Mouse (Mus musculus): ENCODE results near the gene Galnt18. TPM values are rescaled to one million over a fixed set of nuclear protein-coding genes. Genes with fewer than 3 reads are reported as not detected.

The Galnt18 gene
- polyA plus RNA-seq, 1 experiment from 2014 or later: 7.6 TPM

GRCm38 (mm10) chr7:111658579-111658978, 121.2 kb downstream of the Galnt18 start:
- 89% methylated on average over 4 of the region's 4 CpGs for WGBS

GRCm38 (mm10) chr7:111655002-111655401, 124.8 kb downstream of the Galnt18 start:
- Histone ChIP-seq H3K9me3 (no peaks in the 10 kb centered on the region), H3K36me3 (no peaks in the 10 kb centered on the region), H3K9ac (no peak overlapping the region), H3K4me3 (no peak overlapping the region), H3K27ac (no peak overlapping the region), H3K4me1 (no peaks in the 10 kb centered on the region), H3K4me2 (replicated peaks) (no peak overlapping the region), H3K27me3 (replicated peaks) (no peaks in the 10 kb centered on the region)
- 93% methylated on average over 8 of the region's 8 CpGs for WGBS
- no peak for ATAC-seq (ENCODE audit: low FRiP score, low read depth)

More at GRCm38 (mm10) chr7:111658579-111658978, 121.2 kb downstream of the Galnt18 start:
- no peaks in the 10 kb centered on the region for H3K36me3 ChIP-seq
- no peak overlapping the region for H3K4me2 ChIP-seq (replicated peaks)
- H3K9me3 ChIP-seq: no peaks in the 10 kb centered on the region
- no peak overlapping the region for H3K9ac ChIP-seq
- H3K27ac ChIP-seq: no peak overlapping the region
- H3K27me3 ChIP-seq (replicated peaks): no peaks in the 10 kb centered on the region
- no peak for ATAC-seq (ENCODE audit: low FRiP score, low read depth)
- H3K4me1 ChIP-seq: no peaks in the 10 kb centered on the region
- no peak overlapping the region for H3K4me3 ChIP-seq

GRCm38 (mm10) chr7:111654526-111654925, 125.3 kb downstream of the Galnt18 start:
- H3K27me3 ChIP-seq (replicated peaks): no peaks in the 10 kb centered on the region
- H3K9ac ChIP-seq: no peak overlapping the region
- no peak for ATAC-seq (ENCODE audit: low FRiP score, low read depth)

GRCm38 (mm10) chr7:111644362-111644761, 135.4 kb downstream of the Galnt18 start:
- ATAC-seq (ENCODE audit: low FRiP score, low read depth): no peak
- Histone ChIP-seq H3K27ac (no peak overlapping the region), H3K9ac (no peak overlapping the region), H3K27me3 (replicated peaks) (no peaks in the 10 kb centered on the region), H3K4me3 (no peak overlapping the region), H3K36me3 (no peaks in the 10 kb centered on the region), H3K4me1 (no peaks in the 10 kb centered on the region), H3K9me3 (no peaks in the 10 kb centered on the region), H3K4me2 (replicated peaks) (no peak overlapping the region)

More at GRCm38 (mm10) chr7:111654526-111654925, 125.3 kb downstream of the Galnt18 start:
- no peak overlapping the region for H3K27ac ChIP-seq
- no peaks in the 10 kb centered on the region for H3K36me3 ChIP-seq
- H3K4me3 ChIP-seq: no peak overlapping the region
- no peaks in the 10 kb centered on the region for H3K4me1 ChIP-seq
- H3K4me2 ChIP-seq (replicated peaks): no peak overlapping the region
- H3K9me3 ChIP-seq: no peaks in the 10 kb centered on the region

GRCm38 (mm10) chr7:111638899-111639298, 140.9 kb downstream of the Galnt18 start:
- Histone ChIP-seq H3K36me3 (no peaks in the 10 kb centered on the region), H3K4me2 (replicated peaks) (no peak overlapping the region), H3K4me1 (no peaks in the 10 kb centered on the region), H3K4me3 (no peak overlapping the region), H3K9me3 (no peaks in the 10 kb centered on the region), H3K9ac (no peak overlapping the region), H3K27ac (no peak overlapping the region), H3K27me3 (replicated peaks) (no peaks in the 10 kb centered on the region)
- 76% methylated on average over 2 of the region's 2 CpGs for WGBS
- no peak for ATAC-seq (ENCODE audit: low FRiP score, low read depth)

GRCm38 (mm10) chr7:111638465-111638864, 141.3 kb downstream of the Galnt18 start:
- Histone ChIP-seq H3K36me3 (no peaks in the 10 kb centered on the region), H3K4me3 (no peak overlapping the region), H3K9me3 (no peaks in the 10 kb centered on the region), H3K9ac (no peak overlapping the region), H3K27me3 (replicated peaks) (no peaks in the 10 kb centered on the region), H3K4me1 (no peaks in the 10 kb centered on the region), H3K27ac (no peak overlapping the region), H3K4me2 (replicated peaks) (no peak overlapping the region)
- WGBS: 81% methylated on average over 5 of the region's 5 CpGs
- ATAC-seq (ENCODE audit: low FRiP score, low read depth): no peak

GRCm38 (mm10) chr7:111637866-111638448, 141.8 kb downstream of the Galnt18 start:
- WGBS: 60% methylated on average over 2 of the region's 2 CpGs
- no peak for ATAC-seq (ENCODE audit: low FRiP score, low read depth)
- no peaks in the 10 kb centered on the region for H3K27me3 ChIP-seq (replicated peaks)
- H3K4me1 ChIP-seq: no peaks in the 10 kb centered on the region
- no peak overlapping the region for H3K4me3 ChIP-seq
- no peaks in the 10 kb centered on the region for H3K36me3 ChIP-seq
- no peak overlapping the region for H3K9ac ChIP-seq
- H3K9me3 ChIP-seq: no peaks in the 10 kb centered on the region
- no peak overlapping the region for H3K4me2 ChIP-seq (replicated peaks)
- no peak overlapping the region for H3K27ac ChIP-seq

GRCm38 (mm10) chr7:111636503-111636902, 143.3 kb downstream of the Galnt18 start:
- H3K36me3 ChIP-seq: no peaks in the 10 kb centered on the region
- no peak overlapping the region for H3K27ac ChIP-seq
- no peak overlapping the region for H3K4me2 ChIP-seq (replicated peaks)
- no peak overlapping the region for H3K9ac ChIP-seq
- no peak overlapping the region for H3K4me3 ChIP-seq
- no peaks in the 10 kb centered on the region for H3K27me3 ChIP-seq (replicated peaks)
- H3K4me1 ChIP-seq: no peaks in the 10 kb centered on the region
- 85% methylated on average over 5 of the region's 5 CpGs for WGBS
- no peak for ATAC-seq (ENCODE audit: low FRiP score, low read depth)
- no peaks in the 10 kb centered on the region for H3K9me3 ChIP-seq

GRCm38 (mm10) chr7:111631265-111631664, 148.5 kb downstream of the Galnt18 start:
- no peak overlapping the region for H3K9ac ChIP-seq
- H3K36me3 ChIP-seq: no peaks in the 10 kb centered on the region
- no peaks in the 10 kb centered on the region for H3K9me3 ChIP-seq
- H3K27me3 ChIP-seq (replicated peaks): no peaks in the 10 kb centered on the region
- no peaks in the 10 kb centered on the region for H3K4me1 ChIP-seq
- no peak overlapping the region for H3K27ac ChIP-seq
- no peak for ATAC-seq (ENCODE audit: low FRiP score, low read depth)
- 89% methylated on average over 4 of the region's 4 CpGs for WGBS
- no peak overlapping the region for H3K4me2 ChIP-seq (replicated peaks)
- no peak overlapping the region for H3K4me3 ChIP-seq

GRCm38 (mm10) chr7:111626232-111626631, 153.5 kb downstream of the Galnt18 start:
- 77% methylated on average over 2 of the region's 2 CpGs for WGBS
- Histone ChIP-seq H3K4me1 (no peaks in the 10 kb centered on the region), H3K9me3 (no peaks in the 10 kb centered on the region), H3K9ac (no peak overlapping the region), H3K4me2 (replicated peaks) (no peak overlapping the region), H3K27ac (no peak overlapping the region), H3K36me3 (no peaks in the 10 kb centered on the region), H3K4me3 (no peak overlapping the region), H3K27me3 (replicated peaks) (no peaks in the 10 kb centered on the region)
- no peak for ATAC-seq (ENCODE audit: low FRiP score, low read depth)

GRCm38 (mm10) chr7:111625736-111626135, 154.0 kb downstream of the Galnt18 start:
- no peak for ATAC-seq (ENCODE audit: low FRiP score, low read depth)
- no peak overlapping the region for H3K4me3 ChIP-seq
- no peaks in the 10 kb centered on the region for H3K36me3 ChIP-seq
- H3K4me2 ChIP-seq (replicated peaks): no peak overlapping the region
- WGBS: 70% methylated on average over 5 of the region's 5 CpGs
- no peaks in the 10 kb centered on the region for H3K27me3 ChIP-seq (replicated peaks)
- no peaks in the 10 kb centered on the region for H3K4me1 ChIP-seq
- no peak overlapping the region for H3K27ac ChIP-seq
- H3K9ac ChIP-seq: no peak overlapping the region
- H3K9me3 ChIP-seq: no peaks in the 10 kb centered on the region

- Histone ChIP-seq H3K4me3 (no peak overlapping the region), H3K27ac (no peak overlapping the region), H3K36me3 (no peaks in the 10 kb centered on the region), H3K9me3 (no peaks in the 10 kb centered on the region), H3K4me2 (replicated peaks) (no peak overlapping the region), H3K27me3 (replicated peaks) (no peaks in the 10 kb centered on the region), H3K4me1 (no peaks in the 10 kb centered on the region), H3K9ac (no peak overlapping the region)
- WGBS: 70% methylated on average over 16 of the region's 16 CpGs
- ATAC-seq (ENCODE audit: low FRiP score, low read depth): no peak
Observed at GRCm38 (mm10) chr7:111616231-111616937, 163.4 kb downstream of the Galnt18 start.

- H3K4me3 ChIP-seq: no peak overlapping the region
- ATAC-seq (ENCODE audit: low FRiP score, low read depth): no peak
- 85% methylated on average over 1 of the region's 1 CpGs for WGBS
- H3K27ac ChIP-seq: no peak overlapping the region
- H3K36me3 ChIP-seq: no peaks in the 10 kb centered on the region
- H3K4me1 ChIP-seq: no peaks in the 10 kb centered on the region
- no peaks in the 10 kb centered on the region for H3K27me3 ChIP-seq (replicated peaks)
- no peaks in the 10 kb centered on the region for H3K9me3 ChIP-seq
- no peak overlapping the region for H3K4me2 ChIP-seq (replicated peaks)
- H3K9ac ChIP-seq: no peak overlapping the region
Observed at GRCm38 (mm10) chr7:111614471-111614870, 165.3 kb downstream of the Galnt18 start.

All from neural tube, embryonic 12.5 days (tissue).